Mouse (Mus musculus): ENCODE results near the gene Gpd1l. TPM values are rescaled to one million over a fixed set of nuclear protein-coding genes. Genes with fewer than 3 reads are reported as not detected.
A peak's percentile ranks its signal among the peaks of the same experiment; 100 is the strongest.

Gene Gpd1l
- polyA plus RNA-seq, 1 experiment from 2014 or later, result 15.7 TPM

- Histone ChIP-seq H3K4me2 (ENCODE audit: low read length) (peak overlapping the region; percentile 94), H3K4me3 (replicated peaks; ENCODE audit: low read depth, low read length) (peak overlapping the region; percentile 68; the same call in 1 of the 2 replicates), H3K27me3 (ENCODE audit: control insufficient read depth, insufficient read depth, low read length) (no peaks in the 10 kb centered on the region), H3K4me1 (ENCODE audit: control insufficient read depth, insufficient read depth, low read length) (peaks cover 9% of the 10 kb centered on the region; the same call in 1 of the 2 replicates), H3K27ac (replicated peaks; ENCODE audit: low read depth, low read length) (no peak overlapping the region), H3K9ac (replicated peaks; ENCODE audit: low read length) (no peak overlapping the region), H3K36me3 (ENCODE audit: control insufficient read depth, insufficient read depth, low read length) (no peaks in the 10 kb centered on the region), H3K9me3 (ENCODE audit: control insufficient read depth, low read length) (no peaks in the 10 kb centered on the region)
- no peak for ATAC-seq (ENCODE audit: low FRiP score, low TSS enrichment)
- no peak for DNase-seq
- 72% methylated on average over 11 of the region's 11 CpGs for WGBS
Observed at GRCm38 (mm10) chr9:114934231-114934630, 444 bp upstream of the Gpd1l start.

- H3K9ac ChIP-seq (replicated peaks; ENCODE audit: low read length), result peak overlapping the region; percentile 70
- H3K4me2 ChIP-seq (ENCODE audit: low read length), result peak overlapping the region; percentile 94
- H3K9me3 ChIP-seq (ENCODE audit: control insufficient read depth, low read length), result no peaks in the 10 kb centered on the region
- H3K27ac ChIP-seq (replicated peaks; ENCODE audit: low read depth, low read length), result peak overlapping the region; percentile 70
- H3K4me1 ChIP-seq (ENCODE audit: control insufficient read depth, insufficient read depth, low read length), result peaks cover 9% of the 10 kb centered on the region; the same call in 1 of the 2 replicates
- DNase-seq (peak; percentile 34), ATAC-seq (ENCODE audit: low FRiP score, low TSS enrichment) (no peak; the same call in 1 of the 2 replicates)
- H3K36me3 ChIP-seq (ENCODE audit: control insufficient read depth, insufficient read depth, low read length), result no peaks in the 10 kb centered on the region
- under 1% methylated on average over 49 of the region's 50 CpGs for WGBS
- no peaks in the 10 kb centered on the region for H3K27me3 ChIP-seq (ENCODE audit: control insufficient read depth, insufficient read depth, low read length)
- peak overlapping the region; percentile 68 for H3K4me3 ChIP-seq (replicated peaks; ENCODE audit: low read depth, low read length)
Observed at GRCm38 (mm10) chr9:114933037-114933722, 607 bp downstream of the Gpd1l start.

GRCm38 (mm10) chr9:114932607-114933006 is 1.2 kb downstream of the Gpd1l start:
- H3K4me3 ChIP-seq (replicated peaks; ENCODE audit: low read depth, low read length), result peak overlapping the region; percentile 68
- H3K36me3 ChIP-seq (ENCODE audit: control insufficient read depth, insufficient read depth, low read length), result no peaks in the 10 kb centered on the region
- H3K27ac ChIP-seq (replicated peaks; ENCODE audit: low read depth, low read length), result no peak overlapping the region
- H3K9me3 ChIP-seq (ENCODE audit: control insufficient read depth, low read length), result no peaks in the 10 kb centered on the region
- no peak for ATAC-seq (ENCODE audit: low FRiP score, low TSS enrichment)
- peak overlapping the region; percentile 94 for H3K4me2 ChIP-seq (ENCODE audit: low read length)
- 21% methylated on average over 13 of the region's 13 CpGs for WGBS
- H3K27me3 ChIP-seq (ENCODE audit: control insufficient read depth, insufficient read depth, low read length), result no peaks in the 10 kb centered on the region
- peaks cover 9% of the 10 kb centered on the region; the same call in 1 of the 2 replicates for H3K4me1 ChIP-seq (ENCODE audit: control insufficient read depth, insufficient read depth, low read length)
- no peak for DNase-seq
- peak overlapping the region; percentile 70; the same call in 1 of the 2 replicates for H3K9ac ChIP-seq (replicated peaks; ENCODE audit: low read length)

GRCm38 (mm10) chr9:114930464-114931090 is 3.2 kb downstream of the Gpd1l start:
- no peaks in the 10 kb centered on the region for H3K9me3 ChIP-seq (ENCODE audit: control insufficient read depth, low read length)
- H3K4me2 ChIP-seq (ENCODE audit: low read length), result no peak overlapping the region
- no peaks in the 10 kb centered on the region for H3K27me3 ChIP-seq (ENCODE audit: control insufficient read depth, insufficient read depth, low read length)
- DNase-seq (peak; percentile 28), ATAC-seq (ENCODE audit: low FRiP score, low TSS enrichment) (no peak)
- H3K36me3 ChIP-seq (ENCODE audit: control insufficient read depth, insufficient read depth, low read length), result no peaks in the 10 kb centered on the region
- 43% methylated on average over 9 of the region's 9 CpGs for WGBS
- no peak overlapping the region for H3K4me3 ChIP-seq (replicated peaks; ENCODE audit: low read depth, low read length)
- no peak overlapping the region for H3K27ac ChIP-seq (replicated peaks; ENCODE audit: low read depth, low read length)
- H3K9ac ChIP-seq (replicated peaks; ENCODE audit: low read length), result no peak overlapping the region
- peaks cover 9% of the 10 kb centered on the region; the same call in 1 of the 2 replicates for H3K4me1 ChIP-seq (ENCODE audit: control insufficient read depth, insufficient read depth, low read length)

- Histone ChIP-seq H3K36me3 (ENCODE audit: control insufficient read depth, insufficient read depth, low read length) (no peaks in the 10 kb centered on the region), H3K4me1 (ENCODE audit: control insufficient read depth, insufficient read depth, low read length) (no peaks in the 10 kb centered on the region), H3K27me3 (ENCODE audit: control insufficient read depth, insufficient read depth, low read length) (no peaks in the 10 kb centered on the region), H3K9me3 (ENCODE audit: control insufficient read depth, low read length) (no peaks in the 10 kb centered on the region), H3K4me2 (ENCODE audit: low read length) (no peak overlapping the region), H3K27ac (replicated peaks; ENCODE audit: low read depth, low read length) (no peak overlapping the region), H3K4me3 (replicated peaks; ENCODE audit: low read depth, low read length) (no peak overlapping the region), H3K9ac (replicated peaks; ENCODE audit: low read length) (no peak overlapping the region)
- ATAC-seq (ENCODE audit: low FRiP score, low TSS enrichment) (no peak), DNase-seq (no peak)
- WGBS, result 90% methylated on average over 5 of the region's 5 CpGs
Observed at GRCm38 (mm10) chr9:114925571-114925970, 8.2 kb downstream of the Gpd1l start.

GRCm38 (mm10) chr9:114925039-114925438 is 8.7 kb downstream of the Gpd1l start:
- H3K9ac ChIP-seq (replicated peaks; ENCODE audit: low read length), result no peak overlapping the region
- no peaks in the 10 kb centered on the region for H3K27me3 ChIP-seq (ENCODE audit: control insufficient read depth, insufficient read depth, low read length)
- no peak overlapping the region for H3K4me3 ChIP-seq (replicated peaks; ENCODE audit: low read depth, low read length)
- DNase-seq, result no peak
- ATAC-seq (ENCODE audit: low FRiP score, low TSS enrichment), result no peak
- WGBS, result 86% methylated on average over 10 of the region's 10 CpGs
- no peak overlapping the region for H3K27ac ChIP-seq (replicated peaks; ENCODE audit: low read depth, low read length)
- no peaks in the 10 kb centered on the region for H3K4me1 ChIP-seq (ENCODE audit: control insufficient read depth, insufficient read depth, low read length)
- no peaks in the 10 kb centered on the region for H3K9me3 ChIP-seq (ENCODE audit: control insufficient read depth, low read length)
- H3K4me2 ChIP-seq (ENCODE audit: low read length), result no peak overlapping the region
- H3K36me3 ChIP-seq (ENCODE audit: control insufficient read depth, insufficient read depth, low read length), result no peaks in the 10 kb centered on the region

- Histone ChIP-seq H3K4me1 (ENCODE audit: control insufficient read depth, insufficient read depth, low read length) (no peaks in the 10 kb centered on the region), H3K4me3 (replicated peaks; ENCODE audit: low read depth, low read length) (no peak overlapping the region), H3K27ac (replicated peaks; ENCODE audit: low read depth, low read length) (no peak overlapping the region), H3K36me3 (ENCODE audit: control insufficient read depth, insufficient read depth, low read length) (no peaks in the 10 kb centered on the region), H3K9me3 (ENCODE audit: control insufficient read depth, low read length) (no peaks in the 10 kb centered on the region), H3K9ac (replicated peaks; ENCODE audit: low read length) (no peak overlapping the region), H3K27me3 (ENCODE audit: control insufficient read depth, insufficient read depth, low read length) (no peaks in the 10 kb centered on the region), H3K4me2 (ENCODE audit: low read length) (no peak overlapping the region)
- ATAC-seq (ENCODE audit: low FRiP score, low TSS enrichment), result no peak
- DNase-seq, result no peak
- WGBS, result 48% methylated on average over 5 of the region's 5 CpGs
Observed at GRCm38 (mm10) chr9:114924511-114924910, 9.3 kb downstream of the Gpd1l start.

GRCm38 (mm10) chr9:114922209-114922608 is 11.6 kb downstream of the Gpd1l start:
- peaks cover 11% of the 10 kb centered on the region; the same call in 1 of the 2 replicates for H3K36me3 ChIP-seq (ENCODE audit: control insufficient read depth, insufficient read depth, low read length)
- no peak for DNase-seq

More at GRCm38 (mm10) chr9:114922209-114922608, 11.6 kb downstream of the Gpd1l start:
- Histone ChIP-seq H3K9ac (replicated peaks; ENCODE audit: low read length) (no peak overlapping the region), H3K27me3 (ENCODE audit: control insufficient read depth, insufficient read depth, low read length) (no peaks in the 10 kb centered on the region), H3K4me3 (replicated peaks; ENCODE audit: low read depth, low read length) (no peak overlapping the region), H3K4me1 (ENCODE audit: control insufficient read depth, insufficient read depth, low read length) (no peaks in the 10 kb centered on the region), H3K27ac (replicated peaks; ENCODE audit: low read depth, low read length) (no peak overlapping the region), H3K9me3 (ENCODE audit: control insufficient read depth, low read length) (no peaks in the 10 kb centered on the region), H3K4me2 (ENCODE audit: low read length) (no peak overlapping the region)
- no peak for ATAC-seq (ENCODE audit: low FRiP score, low TSS enrichment)
- WGBS, result 79% methylated on average over 5 of the region's 5 CpGs
